Mouse (Mus musculus): Measurements from ENCODE around the gene Cacnb2.
A peak's percentile ranks its signal among the peaks of the same experiment; 100 is the strongest.

Gene Cacnb2

GRCm38 (mm10) chr2:14602788-14603187, at the start of gene Cacnb2:
TSS of gene Cacnb2 (plus strand) at chr2:14603088.
- no peak for DNase-seq

GRCm38 (mm10) chr2:14568020-14568419, 34.9 kb upstream of the Cacnb2 start:
- DNase-seq = no peak

- DNase-seq = no peak
Observed at GRCm38 (mm10) chr2:14571300-14571699, 31.6 kb upstream of the Cacnb2 start.

GRCm38 (mm10) chr2:14589541-14589940, 13.3 kb upstream of the Cacnb2 start:
- DNase-seq = no peak

GRCm38 (mm10) chr2:14597909-14598563, 4.9 kb upstream of the Cacnb2 start:
- DNase-seq = no peak

GRCm38 (mm10) chr2:14603784-14604781, 1.2 kb downstream of the Cacnb2 start:
- peak; percentile 5 to 21 for DNase-seq

GRCm38 (mm10) chr2:14604791-14605190, 1.9 kb downstream of the Cacnb2 start:
- DNase-seq = peak in 1 of 2 experiments; percentile 1

- no peak for DNase-seq
Observed at GRCm38 (mm10) chr2:14605207-14605606, 2.3 kb downstream of the Cacnb2 start.

- DNase-seq = no peak
Observed at GRCm38 (mm10) chr2:14608606-14609005, 5.7 kb downstream of the Cacnb2 start.

- DNase-seq = no peak
Observed at GRCm38 (mm10) chr2:14612705-14613104, 9.8 kb downstream of the Cacnb2 start.

- no peak for DNase-seq
Observed at GRCm38 (mm10) chr2:14616361-14616760, 13.5 kb downstream of the Cacnb2 start.

- no peak for DNase-seq
Observed at GRCm38 (mm10) chr2:14620120-14620853, 17.4 kb downstream of the Cacnb2 start.

GRCm38 (mm10) chr2:14620891-14621290, 18.0 kb downstream of the Cacnb2 start:
- DNase-seq = no peak

- no peak for DNase-seq
Observed at GRCm38 (mm10) chr2:14623820-14624219, 20.9 kb downstream of the Cacnb2 start.

- no peak for DNase-seq
Observed at GRCm38 (mm10) chr2:14629814-14630492, 27.1 kb downstream of the Cacnb2 start.

- DNase-seq = no peak
Observed at GRCm38 (mm10) chr2:14631590-14631989, 28.7 kb downstream of the Cacnb2 start.

GRCm38 (mm10) chr2:14633202-14633601, 30.3 kb downstream of the Cacnb2 start:
- DNase-seq = no peak

GRCm38 (mm10) chr2:14639266-14639665, 36.4 kb downstream of the Cacnb2 start:
- no peak for DNase-seq

GRCm38 (mm10) chr2:14639877-14640276, 37.0 kb downstream of the Cacnb2 start:
- no peak for DNase-seq

GRCm38 (mm10) chr2:14641040-14641439, 38.2 kb downstream of the Cacnb2 start:
- peak in 1 of 2 experiments; percentile 4 for DNase-seq

- no peak for DNase-seq
Observed at GRCm38 (mm10) chr2:14651268-14651667, 48.4 kb downstream of the Cacnb2 start.

GRCm38 (mm10) chr2:14656673-14657072, 53.8 kb downstream of the Cacnb2 start:
- no peak for DNase-seq
